Comparison of ENCODE assay signal across 8 mouse cellular contexts in the genomic region with DNA sequence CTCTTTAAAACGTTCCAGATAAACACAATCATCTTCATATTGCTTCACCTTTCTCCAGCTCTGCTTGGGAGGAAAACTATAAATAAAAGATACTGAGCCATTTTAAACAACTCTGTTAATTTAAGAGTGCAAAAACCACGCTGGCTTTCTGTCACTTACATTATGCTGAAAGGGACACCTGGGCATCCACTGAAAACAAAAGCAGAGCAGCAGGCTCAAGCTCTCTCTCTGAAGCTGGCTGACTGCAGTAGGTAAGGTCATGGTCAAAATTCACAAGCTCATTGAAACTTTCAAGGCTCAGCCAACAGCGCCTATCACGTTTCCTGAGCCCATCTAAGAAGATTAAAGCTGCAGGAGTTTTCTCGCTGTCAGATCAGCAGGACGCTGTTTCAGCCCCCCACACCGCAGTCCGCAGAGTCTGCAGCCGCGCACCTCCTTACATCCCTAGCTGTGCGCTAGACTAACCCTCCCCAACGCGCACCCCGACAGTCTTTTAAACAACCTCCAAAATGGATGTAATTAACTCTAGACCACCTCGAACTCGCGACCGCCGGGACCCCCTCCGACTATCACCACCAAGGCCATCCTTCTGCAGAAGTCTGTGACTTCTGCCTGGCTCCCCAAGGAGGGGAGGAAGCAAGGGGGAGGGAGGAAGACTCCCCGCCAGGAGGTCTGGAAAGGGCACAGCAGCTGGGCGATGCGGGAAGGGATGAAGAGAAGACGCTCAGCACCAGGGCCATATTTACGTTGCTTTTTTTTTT. TPM values are rescaled to one million over a fixed set of nuclear protein-coding genes. Genes with fewer than 3 reads are reported as not detected.
DNase-seq lines count a peak whose midpoint lies in the region; ATAC-seq and TF ChIP-seq lines count a peak whose summit lies in the region.

No protein-coding gene starts in this region.

- H3K4me3 ChIP-seq in forebrain, embryonic 16.5 days (replicated peaks; ENCODE audit: low read length) = peak overlapping the region; percentile 82
- peak overlapping the region; percentile 63 for H3K4me3 ChIP-seq in intestine, postnatal 0 days (ENCODE audit: low read depth, low read length)
- peak overlapping the region; percentile 92 for H3K4me3 ChIP-seq in liver, postnatal 0 days (ENCODE audit: low read depth, low read length)
- H3K4me3 ChIP-seq in olfactory bulb, adult 2 months (ENCODE audit: insufficient read depth, low read depth, low read length) = peak overlapping the region; percentile 87

- H3K27ac ChIP-seq in forebrain, embryonic 16.5 days (ENCODE audit: low read length) = no peak overlapping the region
- H3K27ac ChIP-seq in intestine, postnatal 0 days (ENCODE audit: low read depth, low read length) = peak overlapping the region; percentile 76; the same call in 1 of the 2 replicates
- H3K27ac ChIP-seq in liver, postnatal 0 days (ENCODE audit: low read depth) = peak overlapping the region; percentile 96
- H3K27ac ChIP-seq in olfactory bulb, adult 2 months (ENCODE audit: insufficient read depth, low read depth, low read length) = peak overlapping the region; percentile 38; the same call in 1 of the 2 replicates

- peak; percentile 19 to 30 for DNase-seq in layer of hippocampus, postnatal 10 days (ENCODE audit: low spot score in 2 of 2)
- DNase-seq in layer of hippocampus, adult 11-12 months (ENCODE audit: low spot score) = no peak
- peak; percentile 30 for DNase-seq in c-Kit-negative CD71-positive TER-119-positive erythroid progenitor cells, embryonic 14.5 days (ENCODE audit: low read depth, low spot score)
- DNase-seq in liver, postnatal 0 days = peak; percentile 35
- DNase-seq in thymus, postnatal 14 days = peak; percentile 63

- peak overlapping the region; percentile 85 for H3K9ac ChIP-seq in forebrain, embryonic 16.5 days (replicated peaks; ENCODE audit: low read depth, low read length)
- peak overlapping the region; percentile 59; the same call in 1 of the 2 replicates for H3K9ac ChIP-seq in intestine, postnatal 0 days (ENCODE audit: low read depth, low read length)
- peak overlapping the region; percentile 82 for H3K9ac ChIP-seq in liver, postnatal 0 days (replicated peaks)

- no peaks in the 10 kb centered on the region for H3K36me3 ChIP-seq in forebrain, embryonic 16.5 days (ENCODE audit: control insufficient read depth, insufficient read depth)
- no peaks in the 10 kb centered on the region for H3K36me3 ChIP-seq in intestine, postnatal 0 days (ENCODE audit: control insufficient read depth, insufficient read depth)
- no peaks in the 10 kb centered on the region for H3K36me3 ChIP-seq in liver, postnatal 0 days (replicated peaks; ENCODE audit: insufficient read depth, low read length)

- H3K4me1 ChIP-seq in forebrain, embryonic 16.5 days (replicated peaks; ENCODE audit: control insufficient read depth, insufficient read depth, low read length) = peaks cover 16% of the 10 kb centered on the region
- H3K4me1 ChIP-seq in intestine, postnatal 0 days (replicated peaks; ENCODE audit: control insufficient read depth, insufficient read depth, low read length) = no peaks in the 10 kb centered on the region
- peaks cover 30% of the 10 kb centered on the region for H3K4me1 ChIP-seq in liver, postnatal 0 days (ENCODE audit: insufficient read depth)
- H3K4me1 ChIP-seq in olfactory bulb, adult 2 months (ENCODE audit: control insufficient read depth, insufficient read depth, low read length) = peaks cover 2% of the 10 kb centered on the region; the same call in 1 of the 2 replicates

- no peaks in the 10 kb centered on the region for H3K27me3 ChIP-seq in forebrain, embryonic 16.5 days (replicated peaks; ENCODE audit: control insufficient read depth, insufficient read depth, low read length)
- H3K27me3 ChIP-seq in intestine, postnatal 0 days (replicated peaks; ENCODE audit: control insufficient read depth, insufficient read depth, low read length) = no peaks in the 10 kb centered on the region; the same call in 1 of the 2 replicates
- 0 out of 2 replicates have a peak, but pooled peaks cover 4% of the 10 kb centered on the region for H3K27me3 ChIP-seq in liver, postnatal 0 days (ENCODE audit: insufficient read depth, low read length)

- peak overlapping the region; percentile 75 for H3K4me2 ChIP-seq in forebrain, embryonic 16.5 days (ENCODE audit: low read length)
- H3K4me2 ChIP-seq in intestine, postnatal 0 days (replicated peaks; ENCODE audit: low read depth) = peak overlapping the region; percentile 86
- H3K4me2 ChIP-seq in liver, postnatal 0 days (ENCODE audit: low read depth, low read length) = peak overlapping the region; percentile 85

- TF ChIP-seq CTCF in intestine, postnatal 0 days (IDR thresholded peaks at IDR 0.05; ENCODE audit: low read depth) = no peak
- TF ChIP-seq CTCF in liver, postnatal 0 days (IDR thresholded peaks at IDR 0.05; ENCODE audit: low read depth) = no peak
- TF ChIP-seq CTCF in olfactory bulb, adult 2 months (IDR thresholded peaks at IDR 0.05; ENCODE audit: insufficient read depth, low read depth, low read length) = no peak

- no peaks in the 10 kb centered on the region for H3K9me3 ChIP-seq in forebrain, embryonic 16.5 days (ENCODE audit: control insufficient read depth, low read length)
- no peaks in the 10 kb centered on the region for H3K9me3 ChIP-seq in intestine, postnatal 0 days (ENCODE audit: control insufficient read depth)
- H3K9me3 ChIP-seq in liver, postnatal 0 days (ENCODE audit: low read length) = no peaks in the 10 kb centered on the region

- TF ChIP-seq POLR2A in olfactory bulb, adult 2 months (IDR thresholded peaks at IDR 0.05; ENCODE audit: insufficient read depth, low read depth, low read length) = no peak

- no peak for ATAC-seq in forebrain, embryonic 16.5 days
- no peak for ATAC-seq in intestine, postnatal 0 days
- ATAC-seq in liver, postnatal 0 days = no peak

- no peak for TF ChIP-seq EP300 in liver, postnatal 0 days (IDR thresholded peaks at IDR 0.05; ENCODE audit: low read depth)

- WGBS in forebrain, embryonic 16.5 days = under 1% methylated on average over 25 of the region's 25 CpGs
- 1% methylated on average over 25 of the region's 25 CpGs for WGBS in intestine, postnatal 0 days
- WGBS in liver, postnatal 0 days (ENCODE audit: insufficient replicate concordance) = under 1% methylated on average over 25 of the region's 25 CpGs
- under 1% methylated on average over 25 of the region's 25 CpGs for WGBS in olfactory bulb, adult 2 months

RNA-seq across cellular contexts. Expression of gene Pip4k2a, which starts 1.3 kb away (rescaled TPM):
- 10 to 100 TPM; 27.1 to 29.8 TPM for total RNA-seq in layer of hippocampus, postnatal 10 days (2021)
- polyA plus RNA-seq in forebrain, embryonic 16.5 days (2015; fragmentation: Nextera tagmentation; extraction: Ambion mirVana) = 10.9 and 11.2 TPM in 2 replicates
- polyA plus RNA-seq in intestine, postnatal 0 days (2015; fragmentation: Nextera tagmentation; extraction: Ambion mirVana) = 12.0 and 12.8 TPM in 2 replicates
- polyA plus RNA-seq in liver, postnatal 0 days (2015; fragmentation: Nextera tagmentation; extraction: Ambion mirVana) = 6.7 and 8.0 TPM in 2 replicates
- polyA plus RNA-seq in olfactory bulb, adult 2 months (2012; ENCODE audit: insufficient read depth, insufficient read length, low replicate concordance, missing spikeins) = not detected in 2 replicates

RNA-seq across cellular contexts. Expression of gene 4930426L09Rik, which starts 1.5 kb away (rescaled TPM):
- total RNA-seq in layer of hippocampus, postnatal 10 days (2021) = 1 to 10 TPM in 1 of 2 experiments, under 1 TPM in 1; 0.54 to 1.1 TPM
- 0.50 and 0.57 TPM in 2 replicates for polyA plus RNA-seq in forebrain, embryonic 16.5 days (2015; fragmentation: Nextera tagmentation; extraction: Ambion mirVana)
- polyA plus RNA-seq in intestine, postnatal 0 days (2015; fragmentation: Nextera tagmentation; extraction: Ambion mirVana) = 0.27 and 0.47 TPM in 2 replicates
- 0.21 and 0.24 TPM in 2 replicates for polyA plus RNA-seq in liver, postnatal 0 days (2015; fragmentation: Nextera tagmentation; extraction: Ambion mirVana)
- not detected in 2 replicates for polyA plus RNA-seq in olfactory bulb, adult 2 months (2012; ENCODE audit: insufficient read depth, insufficient read length, low replicate concordance, missing spikeins)
